ENCODE assay signal across 8 mouse cellular contexts in the genomic region with DNA sequence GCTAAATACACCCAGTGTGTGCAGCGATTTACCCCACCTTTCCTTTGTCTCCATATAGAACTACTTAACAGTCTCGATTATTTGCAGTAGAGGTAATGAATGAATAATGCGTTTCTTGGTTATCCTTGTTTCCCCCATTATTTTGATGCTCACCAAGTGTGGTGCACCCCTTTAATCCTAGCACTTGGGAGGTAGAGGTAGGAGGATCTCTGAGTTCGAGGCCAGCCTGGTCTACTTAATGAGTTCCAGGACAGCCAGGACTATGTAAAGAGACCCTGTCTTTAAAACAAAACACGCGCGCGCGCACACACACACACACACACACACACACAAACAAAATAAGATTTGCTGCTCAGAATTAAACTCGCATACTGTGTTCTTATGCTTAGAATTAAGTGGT. TPM values are rescaled to one million over a fixed set of nuclear protein-coding genes. Genes with fewer than 3 reads are reported as not detected.
A peak's percentile ranks its signal among the peaks of the same experiment; 100 is the strongest.
DNase-seq lines count a peak whose midpoint lies in the region; ATAC-seq and TF ChIP-seq lines count a peak whose summit lies in the region.

No protein-coding gene starts in this region.

- H3K36me3 ChIP-seq in heart, embryonic 15.5 days, result peaks cover 20% of the 10 kb centered on the region; the same call in 1 of the 2 replicates
- H3K36me3 ChIP-seq in G1E (replicated peaks), result peaks cover 31% of the 10 kb centered on the region
- H3K36me3 ChIP-seq in forebrain, embryonic 13.5 days (ENCODE audit: poor library complexity, severe bottlenecking), result peaks cover 21% of the 10 kb centered on the region
- peaks cover 15% of the 10 kb centered on the region for H3K36me3 ChIP-seq in liver, embryonic 14.5 days (replicated peaks; ENCODE audit: control insufficient read depth, insufficient read depth, low read depth)

- no peak for DNase-seq in heart, postnatal 25 days (ENCODE audit: low spot score)
- DNase-seq in G1E (ENCODE audit: low spot score), result no peak
- no peak for DNase-seq in liver, embryonic 14.5 days (ENCODE audit: low read depth in 3 of 3, low spot score in 3 of 3)
- DNase-seq in right cerebral cortex, postnatal 36 days (ENCODE audit: low spot score in 2 of 2), result no peak
- no peak for DNase-seq in adrenal gland, postnatal 10 days
- DNase-seq in cerebellum, postnatal 25 days, result no peak

- peak overlapping the region; percentile 100 for H3K4me3 ChIP-seq in heart, embryonic 15.5 days
- peak overlapping the region; percentile 91 for H3K4me3 ChIP-seq in G1E (ENCODE audit: low read depth, low read length)
- H3K4me3 ChIP-seq in forebrain, embryonic 13.5 days, result peak overlapping the region; percentile 99
- peak overlapping the region; percentile 83 to 92 for H3K4me3 ChIP-seq in liver, embryonic 14.5 days (ENCODE audit: insufficient read depth in 1 of 2, low read depth in 2 of 2, low read length in 2 of 2)

- TF ChIP-seq CTCF in G1E (IDR thresholded peaks at IDR 0.05; ENCODE audit: low read depth, low read length), result no peak
- no peak for TF ChIP-seq CTCF in liver, embryonic 14.5 days (IDR thresholded peaks at IDR 0.05; ENCODE audit: low read depth)

- no peaks in the 10 kb centered on the region for H3K27me3 ChIP-seq in heart, embryonic 15.5 days
- H3K27me3 ChIP-seq in G1E (ENCODE audit: insufficient read depth, low read length), result no peaks in the 10 kb centered on the region
- H3K27me3 ChIP-seq in forebrain, embryonic 13.5 days, result no peaks in the 10 kb centered on the region
- H3K27me3 ChIP-seq in liver, embryonic 14.5 days (ENCODE audit: control insufficient read depth, insufficient read depth, low read length), result no peaks in the 10 kb centered on the region

- intact Hi-C loops in heart, postnatal 25 days (cut with DNase I), result no loop called here

- H3K4me1 ChIP-seq in heart, embryonic 15.5 days (replicated peaks), result peaks cover 17% of the 10 kb centered on the region
- H3K4me1 ChIP-seq in G1E (ENCODE audit: insufficient read depth, low read depth, low read length), result peaks cover 32% of the 10 kb centered on the region
- peaks cover 14% of the 10 kb centered on the region for H3K4me1 ChIP-seq in forebrain, embryonic 13.5 days
- H3K4me1 ChIP-seq in liver, embryonic 14.5 days (replicated peaks; ENCODE audit: control insufficient read depth in 2 of 2, insufficient read depth in 2 of 2, low read length in 1 of 2), result peaks cover 7 to 11% of the 10 kb centered on the region in 2 experiments

- 19% methylated on average over 10 of the region's 10 CpGs for WGBS in heart, embryonic 15.5 days
- WGBS in forebrain, embryonic 13.5 days, result 24% methylated on average over 10 of the region's 10 CpGs
- 14% methylated on average over 10 of the region's 10 CpGs for WGBS in liver, embryonic 14.5 days (ENCODE audit: insufficient replicate concordance)

- no peak for TF ChIP-seq EP300 in liver, embryonic 14.5 days (IDR thresholded peaks at IDR 0.05; ENCODE audit: low read depth)

- peak overlapping the region; percentile 77 for H3K4me2 ChIP-seq in heart, embryonic 15.5 days
- H3K4me2 ChIP-seq in forebrain, embryonic 13.5 days, result peak overlapping the region; percentile 81
- H3K4me2 ChIP-seq in liver, embryonic 14.5 days (ENCODE audit: low read depth), result peak overlapping the region; percentile 77

- H3K27ac ChIP-seq in heart, embryonic 15.5 days, result peak overlapping the region; percentile 99
- H3K27ac ChIP-seq in forebrain, embryonic 13.5 days, result peak overlapping the region; percentile 96
- peak overlapping the region; percentile 88 for H3K27ac ChIP-seq in liver, embryonic 14.5 days

- peak overlapping the region; percentile 99 for H3K9ac ChIP-seq in heart, embryonic 15.5 days
- peak overlapping the region; percentile 98 for H3K9ac ChIP-seq in forebrain, embryonic 13.5 days
- H3K9ac ChIP-seq in liver, embryonic 14.5 days (replicated peaks), result peak overlapping the region; percentile 93

- no peak for ATAC-seq in heart, embryonic 15.5 days (replicated peaks; ENCODE audit: insufficient number of reproducible peaks, insufficient read depth, low FRiP score, low read depth)
- no peak for ATAC-seq in G1E (ENCODE audit: extremely low read depth, insufficient number of reproducible peaks, low FRiP score, poor library complexity, severe bottlenecking)
- no peak for ATAC-seq in forebrain, embryonic 13.5 days
- no peak for ATAC-seq in liver, embryonic 14.5 days (ENCODE audit: insufficient read depth)

- H3K9me3 ChIP-seq in heart, embryonic 15.5 days (replicated peaks), result no peaks in the 10 kb centered on the region
- H3K9me3 ChIP-seq in G1E (replicated peaks), result no peaks in the 10 kb centered on the region
- no peaks in the 10 kb centered on the region for H3K9me3 ChIP-seq in forebrain, embryonic 13.5 days (replicated peaks)
- H3K9me3 ChIP-seq in liver, embryonic 14.5 days (ENCODE audit: control insufficient read depth, low read length), result no peaks in the 10 kb centered on the region

RNA-seq across cellular contexts. Expression of gene Psma3, which starts 1.0 kb away (rescaled TPM):
- 388 and 430 TPM in 2 replicates for polyA plus RNA-seq in heart, embryonic 15.5 days (2015; fragmentation: Nextera tagmentation; extraction: Ambion mirVana)
- 100 to 1,000 TPM; 191 to 201 TPM for total RNA-seq in heart, postnatal 25 days (2021)
- total RNA-seq in G1E (2014; fragmentation: Nextera tagmentation) (183 and 246 TPM in 2 replicates), G1E (2017) (341 and 392 TPM in 2 replicates)
- polyA plus RNA-seq in G1E (2012), result 16.7 and 25.5 TPM in 2 replicates
- 640 and 646 TPM in 2 replicates for polyA plus RNA-seq in forebrain, embryonic 13.5 days (2015; fragmentation: Nextera tagmentation; extraction: Ambion mirVana)
- polyA plus RNA-seq in liver, embryonic 14.5 days (2012; rRNA removed), result 72.1 and 138 TPM in 2 replicates
- polyA plus RNA-seq in liver, embryonic 14.5 days (2014; fragmentation: Nextera tagmentation; extraction: Ambion mirVana), result 370 and 401 TPM in 2 replicates
- total RNA-seq in adrenal gland, postnatal 10 days (2021), result 100 to 1,000 TPM; 337 to 352 TPM

RNA-seq across cellular contexts. Expression of gene Actr10, which starts 37.7 kb away (rescaled TPM):
- polyA plus RNA-seq in heart, embryonic 15.5 days (2015; fragmentation: Nextera tagmentation; extraction: Ambion mirVana), result 162 and 181 TPM in 2 replicates
- 100 to 1,000 TPM; 133 to 135 TPM for total RNA-seq in heart, postnatal 25 days (2021)
- 113 and 139 TPM in 2 replicates for total RNA-seq in G1E (2014; fragmentation: Nextera tagmentation)
- 126 and 142 TPM in 2 replicates for total RNA-seq in G1E (2017)
- polyA plus RNA-seq in G1E (2012), result 3.5 and 5.3 TPM in 2 replicates
- polyA plus RNA-seq in forebrain, embryonic 13.5 days (2015; fragmentation: Nextera tagmentation; extraction: Ambion mirVana), result 272 and 281 TPM in 2 replicates
- polyA plus RNA-seq in liver, embryonic 14.5 days (2012; rRNA removed), result 11.4 and 20.1 TPM in 2 replicates
- 127 and 128 TPM in 2 replicates for polyA plus RNA-seq in liver, embryonic 14.5 days (2014; fragmentation: Nextera tagmentation; extraction: Ambion mirVana)
- total RNA-seq in adrenal gland, postnatal 10 days (2021), result 100 to 1,000 TPM; 178 to 189 TPM

RNA-seq across cellular contexts. Expression of gene Arid4a, which starts 40.4 kb away (rescaled TPM):
- 25.4 and 26.4 TPM in 2 replicates for polyA plus RNA-seq in heart, embryonic 15.5 days (2015; fragmentation: Nextera tagmentation; extraction: Ambion mirVana)
- total RNA-seq in heart, postnatal 25 days (2021), result 10 to 100 TPM; 12.0 to 16.7 TPM
- total RNA-seq in G1E (2014; fragmentation: Nextera tagmentation) (55.4 and 57.4 TPM in 2 replicates), G1E (2017) (44.5 and 57.5 TPM in 2 replicates)
- 11.7 and 12.4 TPM in 2 replicates for polyA plus RNA-seq in G1E (2012)
- polyA plus RNA-seq in forebrain, embryonic 13.5 days (2015; fragmentation: Nextera tagmentation; extraction: Ambion mirVana), result 51.1 and 52.0 TPM in 2 replicates
- 2.3 and 4.6 TPM in 2 replicates for polyA plus RNA-seq in liver, embryonic 14.5 days (2012; rRNA removed)
- 17.7 and 19.7 TPM in 2 replicates for polyA plus RNA-seq in liver, embryonic 14.5 days (2014; fragmentation: Nextera tagmentation; extraction: Ambion mirVana)
- 10 to 100 TPM; 19.2 to 21.1 TPM for total RNA-seq in adrenal gland, postnatal 10 days (2021)
